Mouse (Mus musculus) adipocyte (in vitro differentiated cells): ENCODE data around the gene Dxo.

Experiments
- DNase-seq: peaks from one replicate; pipeline ENCODE4 v3.0.0-alpha.2; 2016; ENCODE audit warnings: low spot score

The Dxo gene

DNA sequence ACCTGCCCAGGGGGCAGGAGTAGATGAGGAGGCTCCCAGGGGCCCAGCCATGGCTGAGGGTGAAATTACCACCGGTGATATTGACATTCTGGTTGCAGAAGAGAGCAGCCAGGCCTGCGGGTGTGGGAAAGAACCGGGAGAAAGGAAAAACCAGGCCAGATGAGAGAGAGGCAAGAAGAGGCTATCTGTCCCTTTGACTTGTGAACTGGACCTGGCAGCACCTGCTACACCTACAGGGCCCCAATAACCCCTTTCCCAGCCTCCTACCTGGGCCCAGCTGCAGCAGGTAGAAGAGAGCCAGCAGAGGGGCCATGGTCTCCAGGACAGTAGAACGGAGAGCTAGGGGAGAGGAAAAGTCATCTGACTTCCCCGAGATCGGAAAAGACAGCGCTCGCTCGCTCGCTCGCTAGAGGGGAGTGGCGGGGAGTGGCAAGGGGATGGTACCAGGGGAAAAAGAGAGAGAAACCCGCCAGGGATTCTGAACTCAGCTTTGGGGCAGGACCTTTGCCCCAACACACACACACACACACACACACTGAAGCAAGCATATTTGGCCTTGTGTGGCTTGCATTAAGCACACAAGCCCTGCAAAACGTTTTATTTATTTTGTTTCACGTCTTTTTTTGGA, 45.0 kb downstream of the Dxo start, which contains the start of gene Gm20547:
Gm20547 (minus strand) TSS at position 360 of the 628 bp plus-strand sequence.
- no peak for DNase-seq

DNA sequence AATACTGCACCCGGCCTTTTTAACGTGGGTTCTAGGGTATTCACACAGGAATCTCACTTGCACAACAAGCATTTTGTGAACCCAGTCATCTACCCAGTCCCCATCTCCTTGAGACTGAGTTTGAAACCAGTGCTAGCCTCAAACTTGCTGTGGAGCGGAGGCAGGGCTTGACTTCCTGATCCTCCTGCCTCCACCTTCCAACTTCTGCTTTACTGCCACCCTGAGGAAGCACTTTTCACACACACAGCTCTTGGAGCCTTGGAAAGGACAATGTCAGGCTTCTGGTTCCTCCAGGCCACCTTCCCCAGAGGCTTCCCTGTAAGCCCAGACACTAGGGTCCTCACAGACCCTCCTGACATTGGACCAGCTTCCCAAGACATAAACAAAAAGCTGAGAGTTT, 46.5 kb downstream of the Dxo start:
- peak; percentile 45 for DNase-seq

GRCm38 (mm10) chr17:34884704-34885103, 47.9 kb downstream of the Dxo start:
- no peak for DNase-seq

GRCm38 (mm10) chr17:34885615-34886014, 48.8 kb downstream of the Dxo start:
- DNase-seq, result no peak

- no peak for DNase-seq
These were observed 51.1 kb downstream of the Dxo start for GRCm38 (mm10) chr17:34887942-34888341.
